Mouse (Mus musculus): ENCODE measurements around the gene Fastk. TPM values are rescaled to one million over a fixed set of nuclear protein-coding genes. Genes with fewer than 3 reads are reported as not detected.
A peak's percentile ranks its signal among the peaks of the same experiment; 100 is the strongest.

The Fastk gene
- 17.1 to 27.5 TPM (median 26.9 TPM) in 3 replicates for total RNA-seq (2017)

GRCm38 (mm10) chr5:24444746-24445427 lies at the start of gene Fastk:
Gene Fastk (minus strand): TSS chr5:24445287.
- ATAC-seq (replicated peaks; ENCODE audit: insufficient number of reproducible peaks, low FRiP score, low TSS enrichment, poor library complexity, severe bottlenecking), result peak; percentile 70

GRCm38 (mm10) chr5:24492546-24493285 lies 47.6 kb upstream of the Fastk start:
- no peak for ATAC-seq (replicated peaks; ENCODE audit: insufficient number of reproducible peaks, low FRiP score, low TSS enrichment, poor library complexity, severe bottlenecking)

- no peak for ATAC-seq (replicated peaks; ENCODE audit: insufficient number of reproducible peaks, low FRiP score, low TSS enrichment, poor library complexity, severe bottlenecking)
These were observed 45.4 kb upstream of the Fastk start for GRCm38 (mm10) chr5:24490413-24490920.

GRCm38 (mm10) chr5:24486738-24487137 lies 41.7 kb upstream of the Fastk start:
- no peak for ATAC-seq (replicated peaks; ENCODE audit: insufficient number of reproducible peaks, low FRiP score, low TSS enrichment, poor library complexity, severe bottlenecking)

GRCm38 (mm10) chr5:24486097-24486496 lies 41.0 kb upstream of the Fastk start:
- ATAC-seq (replicated peaks; ENCODE audit: insufficient number of reproducible peaks, low FRiP score, low TSS enrichment, poor library complexity, severe bottlenecking), result no peak

- no peak for ATAC-seq (replicated peaks; ENCODE audit: insufficient number of reproducible peaks, low FRiP score, low TSS enrichment, poor library complexity, severe bottlenecking)
These were observed 39.9 kb upstream of the Fastk start for GRCm38 (mm10) chr5:24484963-24485362.

GRCm38 (mm10) chr5:24483326-24483725 lies 38.2 kb upstream of the Fastk start:
- no peak; the same call in 1 of the 2 replicates for ATAC-seq (replicated peaks; ENCODE audit: insufficient number of reproducible peaks, low FRiP score, low TSS enrichment, poor library complexity, severe bottlenecking)

- ATAC-seq (replicated peaks; ENCODE audit: insufficient number of reproducible peaks, low FRiP score, low TSS enrichment, poor library complexity, severe bottlenecking), result no peak
These were observed 37.4 kb upstream of the Fastk start for GRCm38 (mm10) chr5:24482247-24483079.

- ATAC-seq (replicated peaks; ENCODE audit: insufficient number of reproducible peaks, low FRiP score, low TSS enrichment, poor library complexity, severe bottlenecking), result no peak
These were observed 36.6 kb upstream of the Fastk start for GRCm38 (mm10) chr5:24481647-24482046.

GRCm38 (mm10) chr5:24477909-24478308 lies 32.8 kb upstream of the Fastk start:
- ATAC-seq (replicated peaks; ENCODE audit: insufficient number of reproducible peaks, low FRiP score, low TSS enrichment, poor library complexity, severe bottlenecking), result no peak

- no peak for ATAC-seq (replicated peaks; ENCODE audit: insufficient number of reproducible peaks, low FRiP score, low TSS enrichment, poor library complexity, severe bottlenecking)
These were observed 30.6 kb upstream of the Fastk start for GRCm38 (mm10) chr5:24475476-24476241.

GRCm38 (mm10) chr5:24474723-24475261 lies 29.7 kb upstream of the Fastk start:
- ATAC-seq (replicated peaks; ENCODE audit: insufficient number of reproducible peaks, low FRiP score, low TSS enrichment, poor library complexity, severe bottlenecking), result no peak

- no peak for ATAC-seq (replicated peaks; ENCODE audit: insufficient number of reproducible peaks, low FRiP score, low TSS enrichment, poor library complexity, severe bottlenecking)
These were observed 29.1 kb upstream of the Fastk start for GRCm38 (mm10) chr5:24474025-24474722.

GRCm38 (mm10) chr5:24472884-24473619 lies 28.0 kb upstream of the Fastk start:
- no peak for ATAC-seq (replicated peaks; ENCODE audit: insufficient number of reproducible peaks, low FRiP score, low TSS enrichment, poor library complexity, severe bottlenecking)

- peak; percentile 76 for ATAC-seq (replicated peaks; ENCODE audit: insufficient number of reproducible peaks, low FRiP score, low TSS enrichment, poor library complexity, severe bottlenecking)
These were observed 25.5 kb upstream of the Fastk start for GRCm38 (mm10) chr5:24470600-24470999.

GRCm38 (mm10) chr5:24466762-24467161 lies 21.7 kb upstream of the Fastk start:
- ATAC-seq (replicated peaks; ENCODE audit: insufficient number of reproducible peaks, low FRiP score, low TSS enrichment, poor library complexity, severe bottlenecking), result no peak

- ATAC-seq (replicated peaks; ENCODE audit: insufficient number of reproducible peaks, low FRiP score, low TSS enrichment, poor library complexity, severe bottlenecking), result no peak
These were observed 10.5 kb upstream of the Fastk start for GRCm38 (mm10) chr5:24455613-24456012.
